Mouse (Mus musculus) telencephalon, adult 2 months (tissue): ENCODE measurements around the gene Whrn.
A peak's percentile ranks its signal among the peaks of the same experiment; 100 is the strongest.

Experiments
- DNase-seq: peaks from one replicate; pipeline ENCODE4 v3.0.0-alpha.2; 2011; ENCODE audit warnings: low read depth, low spot score

Whrn gene

GRCm38 (mm10) chr4:63450551-63450950 lies 45.2 kb downstream of the Whrn start:
- DNase-seq, result no peak

GRCm38 (mm10) chr4:63444362-63445066 lies 51.3 kb downstream of the Whrn start:
- DNase-seq, result no peak

GRCm38 (mm10) chr4:63443101-63443500 lies 52.7 kb downstream of the Whrn start:
- DNase-seq, result no peak

DNA sequence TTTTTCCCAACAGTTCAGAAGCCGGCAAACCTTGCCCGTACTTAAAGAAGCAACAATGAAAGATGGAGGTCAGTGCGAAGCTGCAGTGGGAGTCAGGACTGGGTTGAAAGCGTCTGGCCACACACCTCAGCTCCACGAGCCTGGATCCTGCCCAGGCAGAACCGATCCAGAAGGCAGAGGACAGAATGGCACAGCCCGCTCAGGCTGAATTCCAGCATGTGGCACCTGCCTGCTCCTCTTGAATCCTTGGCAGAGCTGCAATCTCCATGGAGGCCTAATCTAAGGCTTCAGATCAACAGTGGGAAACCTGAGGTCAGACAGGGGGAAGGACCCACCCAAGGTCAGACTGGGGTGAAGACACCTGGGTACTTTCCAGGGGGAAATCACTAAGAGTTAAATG lies 54.2 kb downstream of the Whrn start:
- DNase-seq, result no peak

DNA sequence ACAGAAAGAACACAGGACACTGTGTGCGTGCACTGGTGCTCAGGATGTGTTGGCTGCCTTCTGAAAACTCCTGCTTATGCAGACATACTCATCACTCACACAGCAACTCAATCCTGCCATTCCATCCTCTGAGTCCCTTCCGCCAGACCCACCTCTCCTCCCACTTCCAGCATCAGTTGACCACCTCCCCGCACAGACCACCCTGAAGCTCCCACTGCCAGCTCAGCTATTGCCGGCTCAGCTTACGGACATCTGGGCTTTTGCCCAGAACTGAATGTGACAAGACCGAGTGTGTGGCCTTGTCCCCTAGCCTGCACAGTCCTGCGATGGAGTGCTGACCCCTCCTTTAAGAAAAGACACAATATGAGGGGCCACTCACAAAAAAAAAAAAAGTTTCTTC lies 55.5 kb downstream of the Whrn start:
- DNase-seq, result no peak

DNA sequence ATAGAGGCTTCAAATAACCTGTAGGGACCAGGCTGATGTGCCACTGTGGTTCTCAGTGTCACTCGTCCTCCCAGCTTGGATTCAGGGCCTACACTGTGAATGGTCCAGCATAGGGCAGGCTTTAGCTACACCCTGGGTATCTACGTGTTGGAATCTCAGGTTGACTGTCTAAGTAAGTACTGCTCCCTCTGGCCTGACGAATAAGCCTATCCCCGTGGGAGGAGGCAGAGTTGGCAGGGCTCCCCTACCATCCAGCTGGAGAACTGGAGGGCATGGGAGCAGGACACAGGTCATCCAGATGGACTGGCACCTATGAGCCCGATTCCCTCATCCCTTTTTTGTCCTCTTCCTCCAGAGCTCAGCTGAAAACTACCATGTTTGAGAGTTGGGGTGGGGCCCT lies 57.8 kb downstream of the Whrn start:
- no peak for DNase-seq

GRCm38 (mm10) chr4:63437119-63437815 lies 58.5 kb downstream of the Whrn start:
- DNase-seq, result no peak

DNA sequence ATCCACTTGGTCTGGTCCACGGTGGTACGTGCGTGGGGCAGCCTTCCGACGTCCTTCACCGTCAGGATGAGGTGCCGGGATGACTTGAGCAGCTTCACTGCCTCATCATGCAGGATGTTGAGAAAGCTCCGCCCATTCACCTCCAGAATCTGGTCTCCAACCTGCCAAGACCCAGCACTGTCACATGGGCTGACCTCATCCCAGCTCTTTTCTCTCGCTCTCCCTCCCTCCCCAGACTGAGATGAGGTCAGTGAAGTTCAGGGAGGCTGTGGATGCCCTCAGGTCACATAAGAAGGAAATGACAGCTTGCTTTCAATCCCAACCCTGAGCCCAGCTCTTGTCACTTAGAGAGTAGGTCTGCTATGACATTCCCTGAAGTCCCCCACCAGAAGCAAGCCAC lies 60.4 kb downstream of the Whrn start:
- DNase-seq, result no peak

GRCm38 (mm10) chr4:63431098-63431497 lies 64.7 kb downstream of the Whrn start:
- no peak for DNase-seq

GRCm38 (mm10) chr4:63430357-63430756 lies 65.4 kb downstream of the Whrn start:
- no peak for DNase-seq

GRCm38 (mm10) chr4:63426308-63426707 lies 69.5 kb downstream of the Whrn start:
- DNase-seq, result no peak

GRCm38 (mm10) chr4:63423811-63424210 lies 72.0 kb downstream of the Whrn start:
- no peak for DNase-seq

- DNase-seq, result no peak
Observed at GRCm38 (mm10) chr4:63423231-63423630, 72.6 kb downstream of the Whrn start.

GRCm38 (mm10) chr4:63420143-63420920 lies 75.5 kb downstream of the Whrn start:
- no peak for DNase-seq

- DNase-seq, result no peak
Observed at GRCm38 (mm10) chr4:63418270-63418669, 77.5 kb downstream of the Whrn start.

- DNase-seq, result no peak
Observed at GRCm38 (mm10) chr4:63417318-63417957, 78.4 kb downstream of the Whrn start.

- DNase-seq, result no peak
Observed at GRCm38 (mm10) chr4:63414951-63415350, 80.8 kb downstream of the Whrn start.

DNA sequence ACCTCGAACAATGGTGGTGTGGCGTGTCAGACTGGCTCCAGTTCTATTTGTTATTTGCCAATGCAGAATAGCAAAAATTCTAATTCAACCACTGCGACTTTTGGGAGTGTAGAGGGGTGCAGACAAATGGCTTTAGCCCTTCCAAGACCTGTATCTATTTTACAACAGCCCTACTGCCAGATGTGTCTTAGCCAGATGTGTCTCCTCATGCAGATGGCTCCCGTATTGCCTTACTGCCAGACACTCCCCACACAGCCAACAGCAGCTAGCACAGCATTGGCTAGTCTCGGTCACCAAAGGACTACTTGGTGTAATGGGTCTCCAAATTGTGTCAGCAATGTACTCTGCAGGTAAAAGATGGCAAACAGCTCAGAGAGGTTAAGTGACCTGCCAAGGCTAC lies 84.6 kb downstream of the Whrn start:
- no peak for DNase-seq

DNA sequence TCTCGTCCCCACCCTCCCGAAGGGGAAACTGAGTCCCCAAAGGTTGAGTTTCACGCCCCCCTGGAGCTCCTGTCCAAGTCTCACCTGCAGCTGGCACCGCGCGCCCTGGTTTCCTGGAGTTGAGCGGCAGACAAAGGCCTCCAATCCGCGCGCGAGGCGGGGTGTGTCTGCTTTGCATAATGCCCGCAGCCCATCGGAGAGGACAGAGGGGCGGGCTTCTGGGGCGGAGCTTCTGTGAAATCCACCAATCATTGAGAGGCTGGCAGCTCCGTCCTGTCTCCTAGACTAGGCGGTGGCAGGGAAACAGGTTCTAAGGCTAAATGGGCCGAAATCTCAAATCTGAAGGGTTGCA lies 85.2 kb downstream of the Whrn start:
- DNase-seq, result peak; percentile 71

DNA sequence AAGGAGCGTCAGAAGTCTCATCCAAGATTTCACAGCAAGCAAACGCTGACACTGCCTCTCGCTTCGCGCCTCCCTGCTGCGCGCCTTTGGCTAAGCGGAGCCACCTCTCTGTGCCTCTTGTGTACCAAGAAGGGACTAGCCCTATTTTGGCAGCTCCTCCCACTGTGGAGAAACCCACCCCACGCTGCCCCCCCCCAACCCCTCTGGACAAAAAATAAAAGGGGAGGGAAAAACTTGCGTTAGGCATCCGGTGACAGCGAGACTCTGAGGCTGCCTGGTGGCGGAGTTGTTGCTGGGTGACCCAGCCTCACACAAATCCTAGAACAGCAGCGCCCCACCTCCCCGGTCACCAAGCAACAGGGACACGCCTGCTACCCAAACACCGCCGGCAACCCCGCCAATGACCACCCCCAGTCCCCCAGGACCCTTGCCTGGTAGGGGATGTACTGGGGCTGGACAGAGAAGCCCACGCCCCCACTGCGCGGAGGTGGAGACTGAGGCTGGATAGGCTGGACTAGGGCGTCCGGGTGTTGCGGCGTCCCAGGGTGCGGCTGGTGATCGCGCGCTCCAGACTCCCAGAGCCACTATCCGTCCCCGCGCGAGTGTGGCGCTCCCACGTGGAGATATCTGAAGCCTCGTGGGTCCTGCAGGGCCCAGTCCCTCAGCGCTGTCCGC lies 85.7 kb downstream of the Whrn start:
- DNase-seq, result no peak

- DNase-seq, result no peak
Observed at GRCm38 (mm10) chr4:63409317-63409907, 86.4 kb downstream of the Whrn start.
